Mouse (Mus musculus): ENCODE results near the gene Adipor1. TPM values are rescaled to one million over a fixed set of nuclear protein-coding genes. Genes with fewer than 3 reads are reported as not detected.

Gene Adipor1
- polyA plus RNA-seq, 1 experiment from 2014 or later, result 91.7 TPM

- Histone ChIP-seq H3K27ac (ENCODE audit: low read depth, low read length) (peak overlapping the region; percentile 90), H3K9me3 (ENCODE audit: control insufficient read depth, low read length) (no peaks in the 10 kb centered on the region), H3K36me3 (ENCODE audit: control insufficient read depth, insufficient read depth, low read length) (peaks cover 16% of the 10 kb centered on the region), H3K4me3 (ENCODE audit: low read depth, low read length) (no peak overlapping the region), H3K9ac (ENCODE audit: low read depth, low read length) (no peak overlapping the region), H3K27me3 (replicated peaks; ENCODE audit: control insufficient read depth, insufficient read depth, low read length) (no peaks in the 10 kb centered on the region), H3K4me2 (peak overlapping the region; percentile 87), H3K4me1 (replicated peaks; ENCODE audit: control insufficient read depth, insufficient read depth, low read length) (peaks cover 32% of the 10 kb centered on the region)
- no peak for DNase-seq (ENCODE audit: low spot score)
- no peak for ATAC-seq (replicated peaks; ENCODE audit: low FRiP score)
- WGBS, result 41% methylated on average over 2 of the region's 2 CpGs
These were observed 1.1 kb upstream of the Adipor1 start for GRCm38 (mm10) chr1:134414038-134414437.

GRCm38 (mm10) chr1:134414501-134415167 lies 544 bp upstream of the Adipor1 start:
- Histone ChIP-seq H3K4me2 (peak overlapping the region; percentile 87), H3K9me3 (ENCODE audit: control insufficient read depth, low read length) (no peaks in the 10 kb centered on the region), H3K9ac (ENCODE audit: low read depth, low read length) (peak overlapping the region; percentile 49), H3K36me3 (ENCODE audit: control insufficient read depth, insufficient read depth, low read length) (peaks cover 11% of the 10 kb centered on the region), H3K4me3 (ENCODE audit: low read depth, low read length) (peak overlapping the region; percentile 97), H3K27me3 (replicated peaks; ENCODE audit: control insufficient read depth, insufficient read depth, low read length) (no peaks in the 10 kb centered on the region), H3K4me1 (replicated peaks; ENCODE audit: control insufficient read depth, insufficient read depth, low read length) (peaks cover 38% of the 10 kb centered on the region), H3K27ac (ENCODE audit: low read depth, low read length) (peak overlapping the region; percentile 90)
- DNase-seq (ENCODE audit: low spot score), result no peak
- WGBS, result 15% methylated on average over 11 of the region's 11 CpGs
- peak; percentile 18 for ATAC-seq (replicated peaks; ENCODE audit: low FRiP score)

- peak overlapping the region; percentile 87 for H3K4me2 ChIP-seq
- no peaks in the 10 kb centered on the region for H3K27me3 ChIP-seq (replicated peaks; ENCODE audit: control insufficient read depth, insufficient read depth, low read length)
- 51% methylated on average over 2 of the region's 2 CpGs for WGBS
- H3K4me1 ChIP-seq (replicated peaks; ENCODE audit: control insufficient read depth, insufficient read depth, low read length), result peaks cover 67% of the 10 kb centered on the region
- DNase-seq (ENCODE audit: low spot score), result no peak
- ATAC-seq (replicated peaks; ENCODE audit: low FRiP score), result no peak
- H3K4me3 ChIP-seq (ENCODE audit: low read depth, low read length), result no peak overlapping the region; the same call in 1 of the 2 replicates
- no peak overlapping the region for H3K9ac ChIP-seq (ENCODE audit: low read depth, low read length)
- H3K36me3 ChIP-seq (ENCODE audit: control insufficient read depth, insufficient read depth, low read length), result peaks cover 4% of the 10 kb centered on the region; the same call in 1 of the 2 replicates
- no peaks in the 10 kb centered on the region for H3K9me3 ChIP-seq (ENCODE audit: control insufficient read depth, low read length)
- H3K27ac ChIP-seq (ENCODE audit: low read depth, low read length), result peak overlapping the region; percentile 42; the same call in 1 of the 2 replicates
These were observed 3.3 kb downstream of the Adipor1 start for GRCm38 (mm10) chr1:134418414-134418975.

GRCm38 (mm10) chr1:134419176-134419575 lies 4.0 kb downstream of the Adipor1 start:
- H3K4me3 ChIP-seq (ENCODE audit: low read depth, low read length), result no peak overlapping the region
- peak overlapping the region; percentile 25 for H3K27ac ChIP-seq (ENCODE audit: low read depth, low read length)
- H3K27me3 ChIP-seq (replicated peaks; ENCODE audit: control insufficient read depth, insufficient read depth, low read length), result no peaks in the 10 kb centered on the region
- no peaks in the 10 kb centered on the region for H3K9me3 ChIP-seq (ENCODE audit: control insufficient read depth, low read length)
- H3K36me3 ChIP-seq (ENCODE audit: control insufficient read depth, insufficient read depth, low read length), result peaks cover 6% of the 10 kb centered on the region; the same call in 1 of the 2 replicates
- WGBS, result 33% methylated on average over 1 of the region's 1 CpGs
- DNase-seq (ENCODE audit: low spot score), result no peak
- peak overlapping the region; percentile 87 for H3K4me2 ChIP-seq
- H3K4me1 ChIP-seq (replicated peaks; ENCODE audit: control insufficient read depth, insufficient read depth, low read length), result peaks cover 73% of the 10 kb centered on the region
- ATAC-seq (replicated peaks; ENCODE audit: low FRiP score), result no peak
- no peak overlapping the region for H3K9ac ChIP-seq (ENCODE audit: low read depth, low read length)

GRCm38 (mm10) chr1:134419751-134420458 lies 4.7 kb downstream of the Adipor1 start:
- no peak overlapping the region for H3K9ac ChIP-seq (ENCODE audit: low read depth, low read length)
- DNase-seq (ENCODE audit: low spot score) (no peak), ATAC-seq (replicated peaks; ENCODE audit: low FRiP score) (no peak)
- H3K27me3 ChIP-seq (replicated peaks; ENCODE audit: control insufficient read depth, insufficient read depth, low read length), result no peaks in the 10 kb centered on the region
- H3K4me2 ChIP-seq, result peak overlapping the region; percentile 87
- H3K36me3 ChIP-seq (ENCODE audit: control insufficient read depth, insufficient read depth, low read length), result peaks cover 13% of the 10 kb centered on the region; the same call in 1 of the 2 replicates
- peaks cover 71% of the 10 kb centered on the region for H3K4me1 ChIP-seq (replicated peaks; ENCODE audit: control insufficient read depth, insufficient read depth, low read length)
- H3K9me3 ChIP-seq (ENCODE audit: control insufficient read depth, low read length), result no peaks in the 10 kb centered on the region
- H3K4me3 ChIP-seq (ENCODE audit: low read depth, low read length), result no peak overlapping the region
- H3K27ac ChIP-seq (ENCODE audit: low read depth, low read length), result peak overlapping the region; percentile 25
- 29% methylated on average over 5 of the region's 5 CpGs for WGBS

GRCm38 (mm10) chr1:134423911-134424310 lies 8.7 kb downstream of the Adipor1 start:
- Histone ChIP-seq H3K27ac (ENCODE audit: low read depth, low read length) (no peak overlapping the region), H3K4me1 (replicated peaks; ENCODE audit: control insufficient read depth, insufficient read depth, low read length) (peaks cover 59% of the 10 kb centered on the region), H3K9me3 (ENCODE audit: control insufficient read depth, low read length) (no peaks in the 10 kb centered on the region), H3K27me3 (replicated peaks; ENCODE audit: control insufficient read depth, insufficient read depth, low read length) (no peaks in the 10 kb centered on the region), H3K4me3 (ENCODE audit: low read depth, low read length) (no peak overlapping the region), H3K36me3 (ENCODE audit: control insufficient read depth, insufficient read depth, low read length) (peaks cover 45% of the 10 kb centered on the region), H3K4me2 (peak overlapping the region; percentile 6; the same call in 1 of the 2 replicates), H3K9ac (ENCODE audit: low read depth, low read length) (no peak overlapping the region)
- ATAC-seq (replicated peaks; ENCODE audit: low FRiP score) (peak; percentile 51; the same call in 1 of the 2 replicates), DNase-seq (ENCODE audit: low spot score) (no peak)
- 57% methylated on average over 10 of the region's 10 CpGs for WGBS

GRCm38 (mm10) chr1:134426289-134426688 lies 11.1 kb downstream of the Adipor1 start:
- peak; percentile 52 for DNase-seq (ENCODE audit: low spot score)
- H3K4me1 ChIP-seq (replicated peaks; ENCODE audit: control insufficient read depth, insufficient read depth, low read length), result peaks cover 36% of the 10 kb centered on the region

GRCm38 (mm10) chr1:134433002-134433401 lies 17.8 kb downstream of the Adipor1 start:
- Histone ChIP-seq H3K4me3 (ENCODE audit: low read depth, low read length) (no peak overlapping the region), H3K9me3 (ENCODE audit: control insufficient read depth, low read length) (no peaks in the 10 kb centered on the region), H3K27me3 (replicated peaks; ENCODE audit: control insufficient read depth, insufficient read depth, low read length) (no peaks in the 10 kb centered on the region), H3K27ac (ENCODE audit: low read depth, low read length) (no peak overlapping the region), H3K9ac (ENCODE audit: low read depth, low read length) (no peak overlapping the region), H3K36me3 (ENCODE audit: control insufficient read depth, insufficient read depth, low read length) (peaks cover 35% of the 10 kb centered on the region), H3K4me1 (replicated peaks; ENCODE audit: control insufficient read depth, insufficient read depth, low read length) (peaks cover 5% of the 10 kb centered on the region; the same call in 1 of the 2 replicates), H3K4me2 (no peak overlapping the region)
- no peak for DNase-seq (ENCODE audit: low spot score)
- 83% methylated on average over 10 of the region's 10 CpGs for WGBS
- no peak for ATAC-seq (replicated peaks; ENCODE audit: low FRiP score)

More at GRCm38 (mm10) chr1:134426289-134426688, 11.1 kb downstream of the Adipor1 start:
- H3K4me2 ChIP-seq, result peak overlapping the region; percentile 34
- ATAC-seq (replicated peaks; ENCODE audit: low FRiP score), result peak; percentile 100
- H3K9ac ChIP-seq (ENCODE audit: low read depth, low read length), result no peak overlapping the region
- WGBS, result 29% methylated on average over 5 of the region's 5 CpGs
- H3K36me3 ChIP-seq (ENCODE audit: control insufficient read depth, insufficient read depth, low read length), result peaks cover 55% of the 10 kb centered on the region
- H3K27me3 ChIP-seq (replicated peaks; ENCODE audit: control insufficient read depth, insufficient read depth, low read length), result no peaks in the 10 kb centered on the region
- H3K4me3 ChIP-seq (ENCODE audit: low read depth, low read length), result no peak overlapping the region
- peak overlapping the region; percentile 54 for H3K27ac ChIP-seq (ENCODE audit: low read depth, low read length)
- no peaks in the 10 kb centered on the region for H3K9me3 ChIP-seq (ENCODE audit: control insufficient read depth, low read length)
